Mouse (Mus musculus): ENCODE data around the gene Spen. TPM values are rescaled to one million over a fixed set of nuclear protein-coding genes. Genes with fewer than 3 reads are reported as not detected.

Gene Spen
- polyA plus RNA-seq, 1 experiment = 63.4 TPM

DNA sequence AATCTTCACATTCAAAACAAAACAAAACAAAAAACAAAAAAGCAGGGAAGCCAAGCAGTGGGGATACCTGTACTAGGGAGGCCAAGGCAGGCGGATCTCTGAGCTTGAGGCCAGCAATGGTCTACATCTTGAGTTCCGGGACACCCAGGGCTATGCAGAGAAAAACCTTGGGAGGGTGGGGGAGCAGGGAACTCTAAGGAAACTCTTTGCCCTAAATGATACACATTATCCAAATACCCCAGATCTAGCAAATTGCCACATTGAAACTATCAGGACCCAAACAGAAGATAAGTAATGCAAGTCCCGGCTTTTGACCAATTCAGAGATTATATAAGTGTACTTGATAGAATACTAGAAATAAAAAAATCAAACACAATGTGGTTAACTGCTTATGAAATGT, 5.2 kb upstream of the Spen start:
- no peak for TF ChIP-seq POLR2A (IDR thresholded peaks at IDR 0.05; ENCODE audit: control insufficient read depth, extremely low read depth, insufficient read depth, low read length, poor library complexity)
- no peak for TF ChIP-seq CTCF (IDR thresholded peaks at IDR 0.05; ENCODE audit: borderline replicate concordance, control insufficient read depth, extremely low read depth, insufficient read depth, low read length, poor library complexity)
- Histone ChIP-seq H3K27ac (ENCODE audit: control insufficient read depth, insufficient read depth, low read length) (no peak overlapping the region), H3K36me3 (ENCODE audit: control insufficient read depth, insufficient read depth, low read length) (no peaks in the 10 kb centered on the region), H3K4me3 (ENCODE audit: control insufficient read depth, insufficient read depth, low read length) (no peak overlapping the region), H3K27me3 (ENCODE audit: control insufficient read depth, insufficient read depth, low read length) (no peaks in the 10 kb centered on the region), H3K4me1 (replicated peaks; ENCODE audit: control insufficient read depth, insufficient read depth, low read length) (peaks cover 5% of the 10 kb centered on the region; the same call in 1 of the 2 replicates)
- DNase-seq = no peak
- 96% methylated on average over 3 of the region's 3 CpGs for WGBS

DNA sequence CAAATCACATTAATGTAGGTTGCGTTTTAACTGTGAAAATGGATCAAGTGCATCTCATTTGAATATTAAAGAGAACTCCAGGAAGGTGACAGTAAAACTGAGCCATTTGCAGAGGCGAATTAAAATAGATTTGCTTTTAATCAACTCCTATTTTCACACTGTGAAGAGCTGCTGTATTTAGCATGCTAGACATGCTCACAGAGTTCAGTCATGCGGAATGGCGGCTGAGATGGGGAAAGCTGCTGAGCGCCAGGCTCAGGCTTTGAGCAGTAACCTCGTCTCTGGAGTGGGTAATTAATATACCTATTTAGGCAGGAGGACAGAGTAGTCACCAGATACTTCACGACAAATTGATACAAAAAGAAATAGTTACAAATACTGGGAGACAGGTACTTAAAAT, 3.5 kb upstream of the Spen start:
- peaks cover 7% of the 10 kb centered on the region for H3K4me1 ChIP-seq (replicated peaks; ENCODE audit: control insufficient read depth, insufficient read depth, low read length)
- no peaks in the 10 kb centered on the region for H3K27me3 ChIP-seq (ENCODE audit: control insufficient read depth, insufficient read depth, low read length)
- no peak overlapping the region for H3K27ac ChIP-seq (ENCODE audit: control insufficient read depth, insufficient read depth, low read length)
- TF ChIP-seq POLR2A (IDR thresholded peaks at IDR 0.05; ENCODE audit: control insufficient read depth, extremely low read depth, insufficient read depth, low read length, poor library complexity) = no peak
- no peak for TF ChIP-seq CTCF (IDR thresholded peaks at IDR 0.05; ENCODE audit: borderline replicate concordance, control insufficient read depth, extremely low read depth, insufficient read depth, low read length, poor library complexity)
- H3K4me3 ChIP-seq (ENCODE audit: control insufficient read depth, insufficient read depth, low read length) = no peak overlapping the region
- no peak for DNase-seq
- WGBS = 93% methylated on average over 7 of the region's 7 CpGs
- H3K36me3 ChIP-seq (ENCODE audit: control insufficient read depth, insufficient read depth, low read length) = no peaks in the 10 kb centered on the region

DNA sequence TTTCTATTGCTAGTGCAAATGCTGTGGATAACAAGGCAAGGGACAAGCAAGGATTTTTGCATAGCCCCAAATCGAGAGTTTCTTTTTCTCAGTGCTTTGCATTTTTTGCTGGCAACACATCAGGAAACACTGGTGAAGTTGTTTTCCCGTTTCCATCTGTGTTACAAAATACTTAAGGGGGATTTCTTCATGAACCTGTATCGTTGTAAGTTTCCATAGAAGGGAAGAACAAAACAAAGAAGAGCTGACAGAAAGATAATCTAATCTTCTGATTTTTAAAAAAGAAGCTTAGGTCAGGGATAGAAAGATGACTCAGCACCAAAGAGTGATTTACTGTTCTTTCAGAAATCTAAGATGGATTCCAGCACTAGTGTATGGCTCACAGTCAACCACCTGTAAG, 2.4 kb upstream of the Spen start:
- H3K27ac ChIP-seq (ENCODE audit: control insufficient read depth, insufficient read depth, low read length) = no peak overlapping the region
- H3K4me3 ChIP-seq (ENCODE audit: control insufficient read depth, insufficient read depth, low read length) = no peak overlapping the region
- no peaks in the 10 kb centered on the region for H3K27me3 ChIP-seq (ENCODE audit: control insufficient read depth, insufficient read depth, low read length)
- WGBS = 60% methylated on average over 3 of the region's 3 CpGs
- peaks cover 16% of the 10 kb centered on the region for H3K4me1 ChIP-seq (replicated peaks; ENCODE audit: control insufficient read depth, insufficient read depth, low read length)
- no peaks in the 10 kb centered on the region for H3K36me3 ChIP-seq (ENCODE audit: control insufficient read depth, insufficient read depth, low read length)
- TF ChIP-seq CTCF (IDR thresholded peaks at IDR 0.05; ENCODE audit: borderline replicate concordance, control insufficient read depth, extremely low read depth, insufficient read depth, low read length, poor library complexity) (no peak), POLR2A (IDR thresholded peaks at IDR 0.05; ENCODE audit: control insufficient read depth, extremely low read depth, insufficient read depth, low read length, poor library complexity) (no peak)
- DNase-seq = no peak

DNA sequence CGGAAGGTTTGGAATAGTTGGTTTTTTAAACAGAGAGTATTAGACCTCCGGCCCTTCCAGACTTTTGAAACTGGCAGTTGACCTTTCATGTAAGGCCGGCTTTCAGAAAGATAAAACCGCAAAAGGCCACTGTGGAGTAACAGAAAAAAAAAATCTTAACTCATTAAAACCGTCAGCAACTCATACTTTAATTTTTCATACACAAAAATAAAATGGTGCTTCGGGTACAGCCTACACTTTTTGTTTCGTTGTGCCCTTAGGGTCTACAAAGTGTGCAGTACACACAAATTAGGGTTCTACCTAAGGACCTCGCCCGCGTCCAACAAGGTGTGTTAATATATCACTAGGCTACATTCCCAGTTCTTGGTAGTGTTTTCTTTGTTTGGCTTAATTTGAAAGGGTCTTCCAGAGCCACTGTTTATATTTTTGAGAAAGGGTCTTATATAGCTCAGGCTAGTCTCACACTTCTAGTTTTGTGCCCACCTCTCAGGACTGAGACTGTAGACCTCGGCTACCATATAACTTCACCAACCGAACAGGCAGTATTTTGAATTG, 893 bp upstream of the Spen start:
- 48% methylated on average over 12 of the region's 12 CpGs for WGBS
- Histone ChIP-seq H3K36me3 (ENCODE audit: control insufficient read depth, insufficient read depth, low read length) (no peaks in the 10 kb centered on the region), H3K4me1 (replicated peaks; ENCODE audit: control insufficient read depth, insufficient read depth, low read length) (peaks cover 12% of the 10 kb centered on the region), H3K4me3 (ENCODE audit: control insufficient read depth, insufficient read depth, low read length) (no peak overlapping the region), H3K27me3 (ENCODE audit: control insufficient read depth, insufficient read depth, low read length) (no peaks in the 10 kb centered on the region), H3K27ac (ENCODE audit: control insufficient read depth, insufficient read depth, low read length) (no peak overlapping the region)
- no peak for DNase-seq
- TF ChIP-seq CTCF (IDR thresholded peaks at IDR 0.05; ENCODE audit: borderline replicate concordance, control insufficient read depth, extremely low read depth, insufficient read depth, low read length, poor library complexity) (no peak), POLR2A (IDR thresholded peaks at IDR 0.05; ENCODE audit: control insufficient read depth, extremely low read depth, insufficient read depth, low read length, poor library complexity) (no peak)

DNA sequence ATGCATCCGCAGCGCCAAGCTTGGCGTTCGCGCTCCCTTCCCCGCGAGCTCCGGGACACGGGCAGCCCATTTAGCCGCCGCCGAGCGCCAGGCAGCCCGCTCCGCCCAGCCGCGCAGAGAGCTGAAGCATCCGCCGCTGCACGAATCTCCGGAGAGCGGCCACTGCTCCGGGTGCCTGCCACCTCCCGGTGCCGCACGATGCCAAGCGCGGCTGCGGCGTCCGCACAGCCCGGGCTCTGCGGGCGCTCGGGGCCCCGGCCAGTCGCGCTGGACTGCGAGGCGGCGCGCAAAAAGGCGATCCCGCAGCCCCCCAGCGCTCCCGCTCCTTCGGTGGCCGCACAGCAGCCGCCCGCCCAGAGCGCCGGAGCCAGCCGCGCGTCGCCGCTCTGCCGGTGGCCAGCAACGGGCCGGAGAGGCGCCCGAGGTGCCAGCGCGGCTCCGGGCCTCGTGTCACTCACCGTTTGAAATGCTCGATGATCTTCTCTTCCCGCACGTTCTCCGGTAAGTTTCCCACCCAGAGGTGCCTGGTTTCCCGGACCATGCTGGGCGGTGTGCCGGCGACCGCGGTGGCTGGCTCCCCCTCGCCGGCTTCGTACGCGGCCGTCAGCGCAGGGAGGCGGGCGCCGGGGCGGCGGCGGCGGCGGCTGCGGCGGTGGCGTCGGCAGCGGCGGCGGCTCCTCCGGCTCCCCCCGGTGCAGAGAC, 540 bp downstream of the Spen start:
- Histone ChIP-seq H3K4me3 (ENCODE audit: control insufficient read depth, insufficient read depth, low read length) (peak overlapping the region; percentile 78), H3K27ac (ENCODE audit: control insufficient read depth, insufficient read depth, low read length) (0 out of 2 replicates have a peak overlapping the region, but pooled peaks have one; percentile 6), H3K4me1 (replicated peaks; ENCODE audit: control insufficient read depth, insufficient read depth, low read length) (peaks cover 11% of the 10 kb centered on the region), H3K27me3 (ENCODE audit: control insufficient read depth, insufficient read depth, low read length) (no peaks in the 10 kb centered on the region), H3K36me3 (ENCODE audit: control insufficient read depth, insufficient read depth, low read length) (no peaks in the 10 kb centered on the region)
- TF ChIP-seq POLR2A (IDR thresholded peaks at IDR 0.05; ENCODE audit: control insufficient read depth, extremely low read depth, insufficient read depth, low read length, poor library complexity) (0 out of 2 replicates have a peak, but pooled peaks have one; percentile 5), CTCF (IDR thresholded peaks at IDR 0.05; ENCODE audit: borderline replicate concordance, control insufficient read depth, extremely low read depth, insufficient read depth, low read length, poor library complexity) (peak; percentile 23; the same call in 1 of the 2 replicates)
- under 1% methylated on average over 97 of the region's 101 CpGs for WGBS
- DNase-seq = peak; percentile 65

DNA sequence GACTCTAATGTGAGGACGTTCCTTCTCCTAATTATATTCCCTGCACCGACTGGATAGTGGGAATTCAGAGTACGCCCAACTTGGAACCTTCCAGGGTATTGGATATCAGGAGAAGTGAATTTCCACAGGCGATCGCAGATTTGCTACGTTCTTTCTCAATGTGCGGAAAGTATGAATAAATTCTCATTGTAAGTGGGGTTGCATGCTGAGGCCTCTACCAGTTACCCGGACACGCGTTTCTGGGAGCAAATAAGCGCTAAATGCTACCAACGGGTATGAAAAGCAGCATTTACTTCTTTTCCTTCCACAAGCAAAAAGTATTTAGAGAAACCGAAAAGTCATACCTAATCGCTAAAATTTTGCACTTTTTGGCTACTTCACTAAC, 1.2 kb downstream of the Spen start:
- peaks cover 11% of the 10 kb centered on the region for H3K4me1 ChIP-seq (replicated peaks; ENCODE audit: control insufficient read depth, insufficient read depth, low read length)
- peak overlapping the region; percentile 78 for H3K4me3 ChIP-seq (ENCODE audit: control insufficient read depth, insufficient read depth, low read length)
- no peak for DNase-seq
- H3K27me3 ChIP-seq (ENCODE audit: control insufficient read depth, insufficient read depth, low read length) = no peaks in the 10 kb centered on the region
- under 1% methylated on average over 14 of the region's 14 CpGs for WGBS
- H3K36me3 ChIP-seq (ENCODE audit: control insufficient read depth, insufficient read depth, low read length) = no peaks in the 10 kb centered on the region
- TF ChIP-seq CTCF (IDR thresholded peaks at IDR 0.05; ENCODE audit: borderline replicate concordance, control insufficient read depth, extremely low read depth, insufficient read depth, low read length, poor library complexity) (no peak), POLR2A (IDR thresholded peaks at IDR 0.05; ENCODE audit: control insufficient read depth, extremely low read depth, insufficient read depth, low read length, poor library complexity) (no peak)
- no peak overlapping the region for H3K27ac ChIP-seq (ENCODE audit: control insufficient read depth, insufficient read depth, low read length)

Measured in thymus, adult 2 months (tissue).